Mouse (Mus musculus) gastrocnemius, adult 8-10 months (tissue): Measurements from ENCODE around the gene Ermap. TPM values are rescaled to one million over a fixed set of nuclear protein-coding genes. Genes with fewer than 3 reads are reported as not detected.

Experiments used
- DNase-seq, 2 experiments: peaks; one replicate each; pipeline ENCODE4 v3.0.0; 2022; ENCODE audit warnings: low spot score in 2 of 2
- total RNA-seq, 4 experiments: library from RNA; stranded (reverse); gene quantifications; 2 replicates each; pipeline ENCODE4 v1.2.4; 2022

Gene Ermap
- total RNA-seq, 4 experiments from 2014 or later = not detected

DNA sequence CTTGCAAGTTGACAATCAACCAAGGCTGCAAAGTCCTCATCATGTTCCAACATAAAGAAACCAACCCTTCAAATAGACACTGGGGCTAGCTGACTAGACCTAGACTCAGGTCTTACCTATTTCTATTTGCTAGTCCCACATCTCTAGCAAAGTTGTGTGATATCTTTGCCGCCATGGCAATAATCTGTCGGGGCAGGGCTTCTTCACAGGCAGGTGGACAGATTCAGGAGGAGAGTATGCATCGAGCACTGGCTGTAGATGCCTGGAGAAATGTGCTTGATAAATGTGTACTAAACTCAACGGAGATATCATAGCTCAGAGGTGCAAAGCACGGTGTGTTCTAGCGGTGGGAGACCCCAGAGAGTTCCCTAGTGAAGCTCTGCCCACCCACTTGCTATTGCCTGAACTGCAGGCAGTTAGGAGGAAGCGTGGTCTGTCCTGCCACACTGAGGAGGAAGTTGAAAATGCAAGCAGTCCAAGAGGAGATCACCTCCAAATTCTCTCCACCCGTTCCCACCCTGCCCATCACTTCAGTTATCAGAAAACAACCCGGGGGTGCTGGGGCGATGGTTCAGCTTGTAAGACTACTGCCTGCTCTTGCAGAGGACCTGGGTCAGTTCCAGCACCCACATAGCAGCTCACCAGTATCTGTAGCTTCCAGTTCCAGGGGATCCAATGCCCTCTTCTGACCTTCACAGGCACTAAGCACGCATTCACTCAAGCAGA is 1.6 kb downstream of the Ermap start:
- no peak for DNase-seq

DNA sequence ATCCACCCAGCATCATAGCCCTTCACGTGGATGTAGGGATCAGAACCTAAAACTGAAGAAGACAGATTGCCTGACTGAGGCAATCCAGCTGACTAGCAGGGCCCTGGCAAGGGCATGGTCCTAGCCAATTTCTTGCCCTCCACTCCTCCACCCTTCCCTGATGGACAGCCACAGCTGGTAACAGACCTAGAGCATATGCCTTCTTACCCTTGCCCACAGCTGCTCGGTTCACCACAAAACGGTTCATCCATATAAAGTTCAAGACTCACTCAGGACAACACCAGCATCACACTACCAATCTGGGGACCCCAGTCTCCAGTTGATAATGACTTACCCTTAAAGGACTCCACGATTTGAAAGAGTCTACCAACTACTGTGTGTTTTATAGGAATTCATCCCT is 4.0 kb downstream of the Ermap start:
- DNase-seq = no peak

GRCm38 (mm10) chr4:119183525-119183924 is 6.3 kb downstream of the Ermap start:
- DNase-seq = no peak

- no peak for DNase-seq
Observed at GRCm38 (mm10) chr4:119181456-119181855, 8.4 kb downstream of the Ermap start.

DNA sequence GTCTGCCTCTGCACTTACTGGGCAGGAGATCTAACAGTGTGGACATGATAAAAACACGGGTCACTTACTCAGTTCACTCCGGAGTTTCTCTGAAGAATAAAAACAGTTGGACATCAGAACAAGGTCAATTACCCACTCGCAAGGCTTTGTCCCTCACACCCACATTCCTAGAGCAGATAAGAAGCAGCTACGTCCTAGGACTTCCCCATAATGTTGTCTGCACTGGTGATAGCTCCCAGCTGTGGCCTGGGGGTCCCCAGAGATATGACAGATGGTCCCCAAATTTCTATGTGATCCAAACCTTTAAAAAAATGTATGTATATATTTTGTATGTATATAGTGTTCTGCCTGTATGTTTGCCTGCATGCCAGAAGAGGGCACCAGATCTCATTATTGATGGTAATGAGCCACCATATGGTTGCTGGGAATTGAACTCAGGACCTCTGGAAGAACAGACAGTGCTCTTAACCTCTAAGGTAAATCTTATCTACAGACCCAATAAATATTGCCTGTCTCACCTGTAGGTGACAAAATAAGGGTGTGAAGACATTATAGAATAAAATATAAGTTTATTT is 9.6 kb downstream of the Ermap start:
- DNase-seq = no peak

- DNase-seq = no peak
Observed at GRCm38 (mm10) chr4:119178331-119178730, 11.5 kb downstream of the Ermap start.

DNA sequence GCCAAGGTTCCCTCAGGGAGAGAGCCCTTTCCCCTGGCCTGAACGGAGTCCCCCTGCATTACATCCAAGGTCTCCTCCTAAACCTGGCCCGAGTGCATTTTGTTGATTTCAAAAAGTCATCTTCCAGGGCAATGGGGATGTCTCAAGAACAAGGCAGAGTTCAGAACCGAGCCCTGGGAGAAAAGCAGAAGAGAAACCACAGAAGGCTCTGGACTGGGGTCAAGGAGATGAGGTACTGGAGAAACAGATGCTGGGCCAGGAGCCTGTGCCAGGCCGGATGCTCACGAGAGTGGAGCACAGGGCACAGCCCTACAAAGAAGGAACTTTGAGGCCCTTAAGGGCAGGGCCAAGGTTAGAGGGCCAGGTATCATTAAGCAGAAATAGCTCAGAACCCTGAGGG is 12.1 kb downstream of the Ermap start:
- DNase-seq = no peak

DNA sequence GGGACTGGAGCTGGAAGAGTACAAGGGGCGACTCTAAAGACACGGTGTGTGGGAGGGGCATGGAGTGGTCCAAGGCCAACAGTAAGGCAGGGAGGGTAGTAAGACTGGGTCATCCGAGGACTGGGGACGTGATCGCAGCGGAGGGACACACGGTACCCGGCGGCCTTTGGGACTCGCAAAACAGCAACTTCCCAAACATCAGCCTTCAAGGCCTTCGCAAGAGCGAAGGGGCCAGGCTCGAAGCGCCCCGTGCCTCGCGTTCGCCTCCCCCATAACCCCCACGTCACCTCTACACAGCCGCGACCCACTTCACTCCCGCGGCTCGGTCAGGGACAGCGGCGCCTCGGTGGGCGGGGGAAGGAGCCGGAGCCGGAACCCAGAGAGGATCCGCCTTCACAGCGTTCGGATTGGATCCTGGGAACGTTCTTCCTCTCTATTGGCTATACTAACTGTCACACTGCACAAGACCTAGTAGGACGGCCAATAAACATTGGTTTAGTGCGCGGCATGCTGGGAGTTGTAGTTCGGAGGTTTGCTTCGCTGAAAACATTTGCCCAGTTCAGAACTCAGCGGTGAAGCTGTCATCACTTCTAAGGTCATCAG is 15.9 kb downstream of the Ermap start, which contains the start of gene Zfp691:
TSS of gene Zfp691 (minus strand) at position 345 of the 603 bp plus-strand sequence.
- DNase-seq = peak; percentile 89 to 90

DNA sequence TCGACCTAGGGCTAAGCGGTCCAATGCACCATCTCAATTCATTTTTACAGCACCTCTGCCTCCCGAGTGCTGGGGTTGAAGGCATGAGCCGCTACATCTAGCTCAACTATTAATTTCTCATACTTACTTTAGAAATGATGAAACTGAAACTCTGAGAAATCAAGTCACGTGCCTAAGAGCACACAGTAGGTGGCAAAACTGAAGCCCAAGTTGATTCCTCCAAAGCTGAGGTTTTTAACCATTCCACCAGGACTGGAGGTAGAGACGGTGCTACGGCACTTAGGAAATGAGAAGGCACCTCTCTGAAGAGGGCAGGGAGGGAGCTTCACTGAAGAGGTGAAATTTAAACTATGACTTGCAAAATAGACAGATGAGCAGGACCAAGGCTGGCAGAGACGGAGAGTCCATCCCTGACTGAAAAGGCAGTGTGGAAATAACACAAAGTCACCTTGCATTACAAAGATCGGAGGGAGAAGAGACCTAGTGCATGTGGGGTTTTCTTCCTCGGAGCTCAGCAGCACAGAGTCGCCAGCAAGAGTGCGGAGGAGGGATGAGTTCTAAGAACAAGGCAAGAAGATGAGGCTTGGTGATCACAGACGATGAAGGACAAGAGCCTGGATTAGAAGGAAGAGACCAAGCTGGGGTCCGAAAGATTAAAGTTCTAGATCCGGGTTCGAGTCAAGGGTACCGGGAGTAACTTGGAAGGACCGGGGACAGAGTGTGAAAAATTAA is 16.7 kb downstream of the Ermap start:
- no peak for DNase-seq

- DNase-seq = peak; percentile 68 to 77
Observed at GRCm38 (mm10) chr4:119167663-119168062, 22.1 kb downstream of the Ermap start.

- DNase-seq = no peak
Observed at GRCm38 (mm10) chr4:119167068-119167467, 22.7 kb downstream of the Ermap start.

GRCm38 (mm10) chr4:119165916-119166315 is 23.9 kb downstream of the Ermap start:
- no peak for DNase-seq

DNA sequence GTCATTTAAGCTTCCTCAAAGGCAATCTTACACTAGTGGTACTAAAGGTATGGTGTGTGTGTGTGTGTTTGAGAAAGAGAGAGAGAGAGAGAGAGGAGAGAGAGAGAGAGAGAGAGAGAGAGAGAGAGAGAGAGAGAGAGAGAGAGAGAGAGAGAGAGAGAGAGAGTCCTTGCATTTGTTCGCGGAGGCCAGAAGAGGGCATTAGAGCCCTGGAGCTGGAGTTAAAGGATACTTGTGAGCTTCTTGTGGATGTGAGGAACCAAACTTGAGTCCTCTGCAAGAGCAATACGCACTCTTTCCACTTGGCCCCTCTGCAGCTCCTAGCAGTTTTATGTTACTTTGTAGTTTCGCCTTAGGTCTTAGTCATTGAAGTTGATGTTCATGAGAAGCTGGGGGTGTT is 26.8 kb downstream of the Ermap start:
- no peak for DNase-seq

DNA sequence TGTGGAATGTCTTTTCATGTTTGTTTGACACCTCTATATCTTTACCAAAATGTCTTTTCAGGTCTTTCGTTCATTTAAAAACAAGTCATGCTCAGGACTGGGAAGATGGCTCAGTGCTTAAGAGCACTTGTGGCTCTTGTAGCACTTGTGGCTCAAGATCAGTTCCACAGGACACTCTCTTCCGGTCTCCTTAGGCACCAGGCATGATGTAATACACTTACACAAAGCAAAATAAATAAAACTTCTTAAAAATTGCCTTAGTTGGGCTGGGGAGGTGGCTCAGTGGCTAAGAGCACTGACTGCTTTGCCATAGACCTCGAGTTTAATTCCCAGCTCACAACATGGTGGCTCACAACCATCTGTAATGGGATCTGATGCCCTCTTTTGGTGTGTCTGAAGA is 28.5 kb downstream of the Ermap start:
- no peak for DNase-seq

DNA sequence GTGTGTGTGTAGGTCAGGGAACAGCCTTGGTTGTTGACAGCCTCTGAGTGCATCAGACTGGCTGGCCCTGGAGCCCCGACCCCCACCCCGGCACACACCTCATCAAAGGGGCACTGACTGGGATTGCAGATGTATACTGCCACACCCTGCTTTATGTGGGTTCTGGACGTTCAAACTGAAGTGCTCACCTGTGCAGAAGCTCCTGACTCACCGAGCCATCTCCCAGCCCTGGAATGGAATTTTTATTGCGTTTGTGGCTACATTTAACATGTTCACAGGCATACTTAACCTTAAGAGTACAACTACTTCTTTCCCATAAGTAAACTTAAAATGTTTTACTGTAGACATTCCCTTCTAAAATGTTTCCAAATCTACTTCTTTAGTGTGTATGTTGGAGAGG is 31.9 kb downstream of the Ermap start:
- DNase-seq = no peak

DNA sequence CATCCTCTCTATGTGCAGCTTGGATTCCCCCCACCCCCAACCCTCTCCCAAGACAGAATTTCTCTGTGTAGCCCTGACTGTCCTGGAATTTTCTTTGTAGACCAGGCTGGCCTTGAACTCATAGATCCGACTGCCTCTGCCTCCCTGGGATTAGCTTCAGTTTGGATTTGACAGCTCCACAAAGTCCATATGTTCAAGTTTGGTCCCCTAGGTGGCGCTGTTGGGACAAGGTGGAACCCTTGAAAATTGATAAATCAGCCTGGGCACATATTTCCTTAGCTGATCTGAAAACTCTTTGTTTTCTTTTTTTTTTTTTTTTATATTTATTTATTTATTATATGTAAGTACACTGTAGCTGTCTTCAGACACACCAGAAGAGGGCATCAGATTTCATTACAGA is 32.6 kb downstream of the Ermap start:
- DNase-seq = peak; percentile 32 to 36

- DNase-seq = no peak
Observed at GRCm38 (mm10) chr4:119148741-119149140, 41.1 kb downstream of the Ermap start.

DNA sequence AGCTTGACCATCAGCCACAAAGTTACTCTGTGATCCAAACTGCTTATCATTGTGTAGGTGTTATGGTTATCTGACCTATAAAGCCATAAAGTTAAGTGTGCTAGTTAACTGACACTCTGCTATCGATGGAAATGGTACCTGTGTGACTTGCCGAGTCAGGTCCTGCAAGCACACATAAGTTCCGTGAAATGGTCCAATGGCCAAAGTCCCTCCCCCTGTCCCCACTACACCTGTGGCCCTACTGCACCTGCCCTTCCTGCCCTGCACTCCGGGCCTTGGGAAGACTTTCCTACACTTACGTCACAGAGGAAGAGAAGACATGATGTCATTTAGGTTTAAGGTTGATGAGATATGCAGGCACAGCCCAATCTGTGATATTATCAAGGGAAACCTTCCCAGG is 42.5 kb downstream of the Ermap start:
- DNase-seq = no peak

DNA sequence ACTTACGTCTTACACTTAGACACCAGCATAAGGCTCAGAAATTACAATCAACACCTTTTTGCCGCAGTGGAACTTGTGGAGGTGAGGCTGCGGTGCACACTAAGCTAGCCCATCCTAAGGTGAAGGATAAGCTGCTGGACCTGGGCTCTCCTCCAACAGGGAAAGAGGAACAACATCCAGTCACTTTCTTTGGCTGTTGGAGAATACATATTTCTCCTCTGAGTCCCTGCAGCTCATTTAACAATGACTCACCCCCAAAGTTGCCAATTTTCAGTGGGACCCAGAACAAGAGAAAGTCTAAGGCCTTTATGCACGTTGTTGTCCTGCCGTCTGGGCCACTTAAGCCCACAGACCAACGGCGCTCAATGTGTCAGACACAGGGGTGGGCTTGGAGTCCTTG is 43.0 kb downstream of the Ermap start:
- no peak for DNase-seq

- DNase-seq = no peak
Observed at GRCm38 (mm10) chr4:119142230-119142871, 47.5 kb downstream of the Ermap start.

- no peak for DNase-seq
Observed at GRCm38 (mm10) chr4:119141191-119141590, 48.6 kb downstream of the Ermap start.

DNA sequence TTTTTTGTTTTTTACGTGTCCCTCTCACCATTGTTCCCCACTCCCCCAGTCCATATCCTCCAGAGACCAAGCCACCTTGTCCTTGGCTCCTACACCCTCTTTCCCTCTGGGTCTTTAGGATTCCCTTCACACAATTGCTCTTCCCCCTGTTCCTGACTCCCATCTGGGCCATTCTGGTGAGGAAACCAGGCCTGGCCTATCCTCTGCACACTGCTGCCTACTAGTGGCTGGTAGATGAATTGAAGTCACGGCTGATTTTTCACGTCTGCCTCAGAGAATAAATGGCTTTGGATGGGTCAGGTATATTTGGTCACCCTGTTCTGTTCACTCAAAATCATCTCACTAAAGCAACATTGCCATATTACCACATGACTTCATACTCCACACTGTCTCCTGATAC is 49.7 kb downstream of the Ermap start:
- no peak for DNase-seq
